Mouse (Mus musculus) liver, adult 2 months (tissue): ENCODE data around the gene Ivns1abp. TPM values are rescaled to one million over a fixed set of nuclear protein-coding genes. Genes with fewer than 3 reads are reported as not detected.
"Not testable (repeated sequence)": the region's sequence is repeated elsewhere in the genome, so short reads cannot be mapped to it uniquely, and the experiment has no call there.

Experiments
- DNase-seq: peaks from one replicate; pipeline ENCODE4 v3.0.0-alpha.2; 2011; ENCODE audit warnings: low read depth, low spot score; ENCODE audit errors: extremely low read depth
- H3K27ac ChIP-seq: fragments of 200-500 bp; replicated peaks from 2 replicates; pipeline ENCODE4 v1.5.1; 2012; ENCODE audit warnings: low read depth, mild to moderate bottlenecking, control low read depth, inconsistent platforms, low read length; ENCODE audit not compliant: insufficient read depth
- H3K27me3 ChIP-seq: fragments of 200-500 bp; 2 replicates; pipeline ENCODE4 v1.6.1; 2012; ENCODE audit warnings: mild to moderate bottlenecking, moderate library complexity, low read length, inconsistent platforms; ENCODE audit not compliant: control insufficient read depth, insufficient read depth
- H3K36me3 ChIP-seq: fragments of 200-500 bp; 2 replicates; pipeline ENCODE4 v1.6.1; 2012; ENCODE audit warnings: low read length, inconsistent platforms; ENCODE audit not compliant: control insufficient read depth, insufficient read depth
- H3K4me1 ChIP-seq: fragments of 200-500 bp; 2 replicates; pipeline ENCODE4 v1.6.1; 2011; ENCODE audit warnings: low read length; ENCODE audit not compliant: control insufficient read depth, insufficient read depth
- H3K4me3 ChIP-seq: fragments of 200-500 bp; 2 replicates; pipeline ENCODE4 v1.5.1; 2011; ENCODE audit warnings: low read depth, mild to moderate bottlenecking, control low read depth, low read length, moderate library complexity; ENCODE audit not compliant: insufficient read depth
- H3K79me2 ChIP-seq: fragments of 200-500 bp; 2 replicates; pipeline ENCODE4 v1.6.1; 2012; ENCODE audit warnings: inconsistent platforms, mild to moderate bottlenecking, low read length, moderate library complexity; ENCODE audit not compliant: control insufficient read depth, insufficient read depth
- H3K9ac ChIP-seq: fragments of 200-500 bp; 2 replicates; pipeline ENCODE4 v1.6.1; 2012; ENCODE audit warnings: low read depth, mild to moderate bottlenecking, control low read depth, inconsistent platforms, low read length
- CTCF ChIP-seq: fragments of 200-500 bp; IDR thresholded peaks from 2 replicates; pipeline ENCODE4 v1.5.1; 2011; ENCODE audit warnings: low read depth, low read length, control low read depth
- POLR2A ChIP-seq: fragments of 200-500 bp; IDR thresholded peaks from 2 replicates; pipeline ENCODE4 v1.6.1; 2011; ENCODE audit warnings: low read length, control low read depth; ENCODE audit not compliant: insufficient read depth; ENCODE audit errors: extremely low read depth
- WGBS: fragments of 180-500 bp; shearing (Covaris S2); methylation state at CpG from one replicate; pipeline ENCODE4 v1.1.7; 2018; 5-methylcytosine and 5-hydroxymethylcytosine counted together
- polyA plus RNA-seq: library from polyadenylated mRNA; depleted of rRNA; stranded (reverse); fragments of >200 nt; gene quantifications from 2 replicates; pipeline ENCODE4 v1.2.3, GENCODE M21; 2012
- total RNA-seq: library from RNA; depleted of rRNA; stranded (reverse); fragments of >200 nt; gene quantifications from 2 replicates; pipeline ENCODE4 v1.2.3, GENCODE M21; 2014

Ivns1abp gene
- total and polyA plus RNA-seq, 2 experiments = 16.7 to 111 TPM

DNA sequence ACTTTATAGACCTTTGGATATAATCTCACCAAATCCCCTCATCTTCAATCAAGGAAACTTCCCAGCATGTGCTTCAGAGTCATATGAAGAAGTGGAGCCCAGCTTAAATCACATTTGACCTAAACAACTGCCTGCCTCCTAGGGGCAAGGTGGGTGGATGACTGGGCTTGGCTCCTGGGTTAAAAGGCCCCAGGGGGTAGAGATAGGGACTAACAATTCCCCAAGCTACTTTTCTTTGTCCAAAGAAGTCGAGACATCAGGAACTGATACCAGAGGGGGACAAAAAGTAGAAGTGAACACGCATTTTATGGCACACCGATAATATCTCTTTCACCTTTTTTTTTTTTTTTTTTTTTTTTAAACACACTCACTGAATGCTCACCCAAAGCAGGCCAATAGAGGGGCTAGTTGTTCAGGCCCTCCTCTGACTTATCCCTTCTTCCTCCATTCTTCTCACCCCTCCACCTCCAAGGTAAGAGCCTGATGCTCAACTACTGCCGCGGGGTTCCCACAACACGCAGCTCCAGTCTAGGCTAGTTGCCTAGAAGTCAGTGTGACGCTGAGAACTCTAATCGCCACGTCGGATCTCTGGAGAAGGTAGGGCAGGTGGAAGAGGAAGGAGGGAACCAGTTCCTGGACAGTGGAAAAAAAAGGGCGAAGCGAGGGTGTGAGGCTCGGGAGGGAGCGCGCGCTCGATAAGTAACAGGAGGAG is 550 bp upstream of the Ivns1abp start:
- H3K27ac ChIP-seq = peak overlapping the region; percentile 96
- H3K9ac ChIP-seq = peak overlapping the region; percentile 95
- peaks cover 22% of the 10 kb centered on the region for H3K4me1 ChIP-seq
- peak overlapping the region; percentile 81 for H3K4me3 ChIP-seq
- H3K36me3 ChIP-seq = no peaks in the 10 kb centered on the region
- peak; percentile 61 for DNase-seq
- H3K79me2 ChIP-seq = peaks cover 17% of the 10 kb centered on the region; the same call in 1 of the 2 replicates
- no peaks in the 10 kb centered on the region for H3K27me3 ChIP-seq
- TF ChIP-seq POLR2A (no peak), CTCF (0 out of 2 replicates have a peak, but pooled peaks have one; percentile 31)
- under 1% methylated on average over 17 of the region's 17 CpGs for WGBS

GRCm38 (mm10) chr1:151345109-151345862 is 1.0 kb downstream of the Ivns1abp start:
- Histone ChIP-seq H3K79me2 (peaks cover 26% of the 10 kb centered on the region; the same call in 1 of the 2 replicates), H3K4me1 (peaks cover 19% of the 10 kb centered on the region), H3K9ac (peak overlapping the region; percentile 93), H3K36me3 (peaks cover 9% of the 10 kb centered on the region), H3K27me3 (no peaks in the 10 kb centered on the region), H3K27ac (peak overlapping the region; percentile 92), H3K4me3 (peak overlapping the region; percentile 95)
- TF ChIP-seq POLR2A (peak; percentile 54; the same call in 1 of the 2 replicates), CTCF (no peak)
- peak; percentile 70 for DNase-seq
- WGBS = 1% methylated on average over 55 of the region's 55 CpGs

DNA sequence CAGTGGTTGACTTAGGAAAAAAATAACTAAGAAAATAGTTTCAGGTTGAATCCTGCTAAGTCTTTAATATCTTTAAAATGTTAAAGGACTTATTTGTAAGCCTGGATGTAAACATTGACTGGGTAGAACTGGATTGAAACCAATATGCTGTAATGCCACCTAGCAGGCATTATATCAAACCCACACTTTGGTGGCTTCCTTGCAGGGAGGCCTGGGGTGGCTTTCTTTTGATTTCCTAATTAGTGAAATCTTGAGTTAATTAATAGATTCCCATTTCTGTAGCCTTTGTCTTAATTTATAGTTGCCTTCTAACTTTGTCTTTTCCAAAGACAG is 1.6 kb downstream of the Ivns1abp start:
- Histone ChIP-seq H3K79me2 (peaks cover 29% of the 10 kb centered on the region; the same call in 1 of the 2 replicates), H3K4me1 (peaks cover 19% of the 10 kb centered on the region), H3K4me3 (peak overlapping the region; percentile 95), H3K36me3 (peaks cover 13% of the 10 kb centered on the region), H3K27ac (no peak overlapping the region), H3K27me3 (no peaks in the 10 kb centered on the region), H3K9ac (no peak overlapping the region; the same call in 1 of the 2 replicates)
- TF ChIP-seq CTCF (no peak), POLR2A (no peak)
- no peak for DNase-seq

DNA sequence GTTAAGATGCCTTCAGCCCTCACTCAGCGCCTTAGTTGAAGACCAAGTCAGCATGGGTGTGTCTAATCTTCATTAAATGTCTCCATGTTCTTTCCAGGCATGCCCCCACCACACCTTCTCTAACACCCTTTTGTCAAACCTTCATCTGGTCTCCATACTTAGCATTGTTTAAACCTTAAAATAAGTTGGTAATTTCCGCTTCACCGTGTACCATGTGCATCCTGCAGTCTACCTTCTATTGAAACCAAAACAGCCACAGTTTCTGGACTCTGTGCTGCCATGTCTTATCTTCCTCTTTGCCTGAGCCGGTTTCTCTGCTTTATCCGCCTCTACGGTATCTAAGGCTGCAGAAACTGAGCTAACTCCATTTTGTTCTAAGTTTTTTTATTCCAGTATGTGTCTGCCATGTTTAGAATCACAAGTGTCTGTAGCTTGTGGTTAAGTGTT is 2.4 kb downstream of the Ivns1abp start:
- Histone ChIP-seq H3K4me3 (peak overlapping the region; percentile 35), H3K9ac (peak overlapping the region; percentile 25; the same call in 1 of the 2 replicates), H3K27me3 (no peaks in the 10 kb centered on the region), H3K79me2 (peaks cover 36% of the 10 kb centered on the region; the same call in 1 of the 2 replicates), H3K4me1 (peaks cover 17% of the 10 kb centered on the region), H3K27ac (no peak overlapping the region), H3K36me3 (peaks cover 21% of the 10 kb centered on the region)
- 37% methylated on average over 6 of the region's 6 CpGs for WGBS
- TF ChIP-seq CTCF (no peak), POLR2A (no peak)
- DNase-seq = no peak

- H3K36me3 ChIP-seq = peaks cover 37% of the 10 kb centered on the region
- DNase-seq, H3K4me3 ChIP-seq, H3K27me3 ChIP-seq, H3K27ac ChIP-seq, H3K9ac ChIP-seq: not testable (repeated sequence)
- H3K79me2 ChIP-seq = peaks cover 37% of the 10 kb centered on the region; the same call in 1 of the 2 replicates
- H3K4me1 ChIP-seq = peaks cover 13% of the 10 kb centered on the region
- 45% methylated on average over 4 of the region's 4 CpGs for WGBS
Measured at GRCm38 (mm10) chr1:151348293-151348692, 4.0 kb downstream of the Ivns1abp start.

DNA sequence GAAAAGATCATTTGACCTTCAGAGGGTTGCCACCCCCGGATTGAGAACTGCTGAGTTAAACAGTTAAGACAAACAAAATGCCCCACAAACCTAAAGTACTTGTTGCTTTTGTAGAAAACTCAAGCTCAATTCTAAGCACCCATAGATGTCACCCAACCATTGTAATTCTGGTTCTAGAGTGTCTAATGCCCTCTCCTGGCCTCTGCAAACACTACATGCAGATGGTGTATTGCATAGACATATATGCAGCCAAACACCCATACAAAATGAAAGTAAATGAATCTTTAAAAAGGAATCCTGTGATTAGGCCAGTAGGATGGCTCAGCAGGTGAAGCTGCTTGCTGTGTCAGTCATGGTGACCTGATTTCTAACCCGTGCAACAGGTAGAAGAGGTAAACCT is 8.6 kb downstream of the Ivns1abp start:
- peaks cover 6% of the 10 kb centered on the region for H3K4me1 ChIP-seq
- peak; percentile 48 for DNase-seq
- no peak overlapping the region for H3K9ac ChIP-seq
- peaks cover 77% of the 10 kb centered on the region for H3K36me3 ChIP-seq
- TF ChIP-seq CTCF = peak; percentile 18; the same call in 1 of the 2 replicates
- TF ChIP-seq POLR2A = no peak
- no peak overlapping the region for H3K27ac ChIP-seq
- H3K27me3 ChIP-seq = no peaks in the 10 kb centered on the region
- peaks cover 25% of the 10 kb centered on the region; the same call in 1 of the 2 replicates for H3K79me2 ChIP-seq
- WGBS = 71% methylated on average over 2 of the region's 2 CpGs
- no peak overlapping the region for H3K4me3 ChIP-seq
